9 mouse cellular contexts compared by ENCODE assay signal in the genomic region with DNA sequence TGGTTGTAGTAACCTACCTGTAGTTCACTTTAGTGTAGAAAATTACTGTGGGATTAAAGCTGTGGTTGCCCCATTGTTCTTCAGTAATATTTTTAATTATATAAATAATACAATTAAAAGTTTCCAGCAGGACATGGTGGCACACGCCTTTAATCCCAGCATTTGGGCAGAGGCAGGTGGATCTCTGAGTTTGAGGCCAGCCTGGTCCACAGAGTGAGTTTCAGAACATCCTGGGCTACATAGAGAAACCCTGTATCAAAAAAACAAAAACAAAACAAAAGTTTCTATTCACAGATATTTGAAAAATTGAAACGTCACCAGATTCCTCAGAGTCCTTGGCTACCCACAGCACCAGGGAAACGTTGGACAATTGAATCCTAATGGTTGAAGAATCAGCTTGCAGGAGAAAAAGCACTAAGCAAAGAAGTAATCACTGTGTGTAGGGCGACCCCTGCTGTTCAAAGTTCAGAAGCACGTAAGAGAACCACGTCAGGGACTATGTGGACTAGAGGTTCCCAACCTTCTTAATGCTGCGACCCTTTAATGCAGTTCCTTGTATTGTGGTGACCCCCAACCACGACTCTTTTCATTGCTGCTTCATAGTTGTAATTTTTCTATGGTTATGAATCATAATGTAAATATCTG.
DNase-seq lines count a peak whose midpoint lies in the region; ATAC-seq and TF ChIP-seq lines count a peak whose summit lies in the region.
"Had no signal": no experiment of that assay in that cellular context is flagged by ENCODE, and none has a peak within 500 bp of the region (broad histone marks: within the 10 kb centered on the region; RNA-seq: fewer than 3 reads in every experiment).

No protein-coding gene starts in this region.

- H3K4me3 ChIP-seq in hindbrain, embryonic 16.5 days (ENCODE audit: low read length), result no peak overlapping the region

- peak; percentile 80 for ATAC-seq in Patski
- ATAC-seq in hindbrain, embryonic 16.5 days, result peak; percentile 81

- POLR2A ChIA-PET in Patski (lab: Charles Lee), result no interaction called here

- in situ Hi-C loops in Patski (cut with MboI; ENCODE audit: low pct_unique_long_range_greater_than_20kb), result loop anchor here (5.0 to 25.0 kb wide), 4 partner anchors 100 to 1340 kb away; a partner anchor contains a TSS

- H3K9ac ChIP-seq in hindbrain, embryonic 16.5 days (ENCODE audit: low read depth, low read length), result no peak overlapping the region

- DNase-seq in Patski (ENCODE audit: low read depth, low spot score), result peak; percentile 9
- DNase-seq in cerebellum, adult 9-11 months, result peak; percentile 61
- DNase-seq in frontal cortex, postnatal 25 days (ENCODE audit: low spot score in 2 of 2), result peak; percentile 71 to 77
- DNase-seq in layer of hippocampus, postnatal 25 days (ENCODE audit: extremely low spot score in 1 of 2, low spot score in 1 of 2), result peak; percentile 60 to 89
- DNase-seq in lung, postnatal 25 days (ENCODE audit: low spot score), result peak; percentile 83
- peak; percentile 84 for DNase-seq in retina, postnatal 1 day
- peak; percentile 81 for DNase-seq in thymus, postnatal 4 days

- no peak overlapping the region for H3K27ac ChIP-seq in hindbrain, embryonic 16.5 days (ENCODE audit: low read depth, low read length)
- H3K27ac ChIP-seq: macrophage had no signal

- no peaks in the 10 kb centered on the region for H3K27me3 ChIP-seq in Patski
- H3K27me3 ChIP-seq in hindbrain, embryonic 16.5 days (replicated peaks; ENCODE audit: control insufficient read depth, insufficient read depth, low read length), result peaks cover 15% of the 10 kb centered on the region

- 14% methylated on average over 8 of the region's 8 CpGs for WGBS in hindbrain, embryonic 16.5 days

- H3K9me3 ChIP-seq in hindbrain, embryonic 16.5 days (ENCODE audit: control insufficient read depth, low read length), result no peaks in the 10 kb centered on the region

- no peak overlapping the region for H3K4me2 ChIP-seq in hindbrain, embryonic 16.5 days (ENCODE audit: low read length)

- H3K36me3 ChIP-seq in hindbrain, embryonic 16.5 days (ENCODE audit: control insufficient read depth, insufficient read depth, low read length), result no peaks in the 10 kb centered on the region

- H3K4me1 ChIP-seq in hindbrain, embryonic 16.5 days (ENCODE audit: control insufficient read depth, insufficient read depth, low read depth, low read length), result no peaks in the 10 kb centered on the region

- peak; percentile 80 for TF ChIP-seq CTCF in Patski (IDR thresholded peaks at IDR 0.05)

- CTCF ChIA-PET in Patski (lab: Charles Lee), result interaction anchor here (1.8 to 2.0 kb wide), 2 partner anchors 9 to 37 kb away, joined by 3 to 6 read pairs; no protein-coding TSS in a partner anchor

Comparison
In these comparisons a context has a peak if more than half of its experiments do, and no peak if none do; other contexts are left out.
1. DNase-seq: peak in every context shown above with its lines; median percentile 84 in retina, postnatal 1 day; 83 in lung, postnatal 25 days; 81 in thymus, postnatal 4 days; 74 in layer of hippocampus, postnatal 25 days; 74 in frontal cortex, postnatal 25 days; 61 in cerebellum, adult 9-11 months; 9 in Patski.